Mouse (Mus musculus) heart, adult 2 months (tissue): ENCODE results near the gene Prrc2a.

Source experiments
- CTCF ChIP-seq: fragments of 200-600 bp; IDR thresholded peaks from 2 replicates; pipeline ENCODE4 v1.8.1; 2022; ENCODE audit warnings: antibody characterized with exemption, mild to moderate bottlenecking, moderate library complexity
- EP300 ChIP-seq: fragments of 200-500 bp; IDR thresholded peaks from 2 replicates; pipeline ENCODE4 v1.6.1; 2011; ENCODE audit warnings: low read depth, low read length, control low read depth; ENCODE audit not compliant: insufficient read depth
- POLR2A ChIP-seq: fragments of 200-500 bp; IDR thresholded peaks from 2 replicates; pipeline ENCODE4 v1.6.1; 2011; ENCODE audit warnings: mild to moderate bottlenecking, low read depth, low read length, control low read depth; ENCODE audit not compliant: insufficient read depth

GRCm38 (mm10) chr17:35161421-35161820 is 3.3 kb downstream of the Prrc2a start:
- TF ChIP-seq CTCF (no peak), POLR2A (no peak), EP300 (no peak)
